Mouse (Mus musculus): ENCODE data around the gene E2f6. TPM values are rescaled to one million over a fixed set of nuclear protein-coding genes. Genes with fewer than 3 reads are reported as not detected.

The E2f6 gene
- total and polyA plus RNA-seq, 2 experiments from 2014 or later = 34.1 to 50.4 TPM

- Histone ChIP-seq H3K27me3 (ENCODE audit: control insufficient read depth, insufficient read depth, low read length) (no peaks in the 10 kb centered on the region), H3K36me3 (replicated peaks; ENCODE audit: control insufficient read depth, insufficient read depth, low read length) (no peaks in the 10 kb centered on the region), H3K4me3 (ENCODE audit: low read depth, low read length) (no peak overlapping the region), H3K9me3 (replicated peaks; ENCODE audit: control insufficient read depth, low read length) (no peaks in the 10 kb centered on the region), H3K4me2 (ENCODE audit: low read depth, low read length) (no peak overlapping the region), H3K4me1 (ENCODE audit: control insufficient read depth, insufficient read depth) (peaks cover 16% of the 10 kb centered on the region), H3K27ac (ENCODE audit: low read depth) (no peak overlapping the region), H3K9ac (replicated peaks; ENCODE audit: low read depth, low read length) (no peak overlapping the region)
- 52% methylated on average over 7 of the region's 7 CpGs for WGBS
- TF ChIP-seq CTCF (IDR thresholded peaks at IDR 0.05; ENCODE audit: low read depth) (no peak), EP300 (IDR thresholded peaks at IDR 0.05; ENCODE audit: low read depth) (no peak)
- no peak for ATAC-seq (ENCODE audit: insufficient read depth, low read depth)
- DNase-seq (ENCODE audit: low spot score) = no peak
Measured at GRCm38 (mm10) chr12:16883111-16883510, 72.3 kb downstream of the E2f6 start.

DNA sequence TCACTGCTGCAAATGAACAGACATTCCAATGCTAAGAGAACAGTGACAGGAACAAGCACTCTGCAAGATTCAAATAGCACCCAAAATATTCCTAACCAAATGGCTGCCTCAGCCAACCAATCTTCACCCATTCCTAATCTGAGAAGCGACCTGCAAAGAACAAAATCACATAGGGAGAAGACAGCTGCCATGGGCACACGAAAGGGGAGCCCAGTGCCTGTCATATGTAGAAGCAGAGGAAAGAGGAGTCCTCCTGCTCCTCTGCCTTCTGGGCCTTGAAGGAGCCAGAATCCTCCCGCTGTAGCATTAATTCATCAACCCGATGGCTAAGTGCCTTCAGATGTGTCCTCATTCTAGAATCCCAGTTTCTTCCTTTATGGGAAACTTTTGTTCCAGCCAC is 73.8 kb downstream of the E2f6 start:
- 93% methylated on average over 4 of the region's 4 CpGs for WGBS
- Histone ChIP-seq H3K4me3 (ENCODE audit: low read depth, low read length) (no peak overlapping the region), H3K4me2 (ENCODE audit: low read depth, low read length) (no peak overlapping the region), H3K9me3 (replicated peaks; ENCODE audit: control insufficient read depth, low read length) (no peaks in the 10 kb centered on the region), H3K9ac (replicated peaks; ENCODE audit: low read depth, low read length) (no peak overlapping the region), H3K27ac (ENCODE audit: low read depth) (no peak overlapping the region), H3K4me1 (ENCODE audit: control insufficient read depth, insufficient read depth) (peaks cover 10% of the 10 kb centered on the region; the same call in 1 of the 2 replicates), H3K27me3 (ENCODE audit: control insufficient read depth, insufficient read depth, low read length) (no peaks in the 10 kb centered on the region), H3K36me3 (replicated peaks; ENCODE audit: control insufficient read depth, insufficient read depth, low read length) (no peaks in the 10 kb centered on the region)
- DNase-seq (ENCODE audit: low spot score) = no peak
- no peak for ATAC-seq (ENCODE audit: insufficient read depth, low read depth)
- no peak for TF ChIP-seq CTCF (IDR thresholded peaks at IDR 0.05; ENCODE audit: low read depth)
- no peak for TF ChIP-seq EP300 (IDR thresholded peaks at IDR 0.05; ENCODE audit: low read depth)

GRCm38 (mm10) chr12:16886354-16886753 is 75.6 kb downstream of the E2f6 start:
- no peak overlapping the region for H3K9ac ChIP-seq (replicated peaks; ENCODE audit: low read depth, low read length)
- TF ChIP-seq CTCF (IDR thresholded peaks at IDR 0.05; ENCODE audit: low read depth) (no peak), EP300 (IDR thresholded peaks at IDR 0.05; ENCODE audit: low read depth) (no peak)
- no peak overlapping the region for H3K4me2 ChIP-seq (ENCODE audit: low read depth, low read length)
- 81% methylated on average over 6 of the region's 6 CpGs for WGBS
- no peak for ATAC-seq (ENCODE audit: insufficient read depth, low read depth)
- H3K4me1 ChIP-seq (ENCODE audit: control insufficient read depth, insufficient read depth) = peaks cover 10% of the 10 kb centered on the region; the same call in 1 of the 2 replicates
- DNase-seq (ENCODE audit: low spot score) = no peak
- H3K9me3 ChIP-seq (replicated peaks; ENCODE audit: control insufficient read depth, low read length) = no peaks in the 10 kb centered on the region
- H3K27ac ChIP-seq (ENCODE audit: low read depth) = no peak overlapping the region
- H3K4me3 ChIP-seq (ENCODE audit: low read depth, low read length) = no peak overlapping the region
- no peaks in the 10 kb centered on the region for H3K27me3 ChIP-seq (ENCODE audit: control insufficient read depth, insufficient read depth, low read length)
- H3K36me3 ChIP-seq (replicated peaks; ENCODE audit: control insufficient read depth, insufficient read depth, low read length) = no peaks in the 10 kb centered on the region

Small RNA genes within 50 kb of the gene (microRNA-seq; reads per million reads assigned to microRNA genes)
- gene Gm44305 = not detected

Other genes starting within 250 kb of the E2f6 start
- gene Lpin1, start 200.0 kb upstream of the E2f6 start, total RNA-seq (2014; rRNA removed; ENCODE audit: low replicate concordance) = 16.9 and 24.8 TPM in 2 replicates
- 10.6 and 11.1 TPM in 2 replicates for gene Lpin1, start 200.0 kb upstream of the E2f6 start, polyA plus RNA-seq (2015; fragmentation: Nextera tagmentation; extraction: Ambion mirVana)
- gene Ntsr2, start 157.6 kb upstream of the E2f6 start, total RNA-seq (2014; rRNA removed; ENCODE audit: low replicate concordance) = 0.38 TPM in 1 of 2 replicates, not detected in the other
- gene Ntsr2, start 157.6 kb upstream of the E2f6 start, polyA plus RNA-seq (2015; fragmentation: Nextera tagmentation; extraction: Ambion mirVana) = 0.79 and 0.82 TPM in 2 replicates
- gene Greb1, start 10.1 kb upstream of the E2f6 start, total RNA-seq (2014; rRNA removed; ENCODE audit: low replicate concordance) = 0.08 and 0.15 TPM in 2 replicates
- 0.11 and 0.12 TPM in 2 replicates for gene Greb1, start 10.1 kb upstream of the E2f6 start, polyA plus RNA-seq (2015; fragmentation: Nextera tagmentation; extraction: Ambion mirVana)
- 49.2 and 50.6 TPM in 2 replicates for gene Rock2, start 83.9 kb downstream of the E2f6 start, total RNA-seq (2014; rRNA removed; ENCODE audit: low replicate concordance)
- 22.8 and 24.6 TPM in 2 replicates for gene Rock2, start 83.9 kb downstream of the E2f6 start, polyA plus RNA-seq (2015; fragmentation: Nextera tagmentation; extraction: Ambion mirVana)
- 2.2 and 5.1 TPM in 2 replicates for gene Pqlc3, start 189.4 kb downstream of the E2f6 start, total RNA-seq (2014; rRNA removed; ENCODE audit: low replicate concordance)
- gene Pqlc3, start 189.4 kb downstream of the E2f6 start, polyA plus RNA-seq (2015; fragmentation: Nextera tagmentation; extraction: Ambion mirVana) = 2.8 and 3.5 TPM in 2 replicates
- gene 2410004P03Rik, start 200.8 kb downstream of the E2f6 start, total RNA-seq (2014; rRNA removed; ENCODE audit: low replicate concordance) = not detected in 2 replicates
- gene 2410004P03Rik, start 200.8 kb downstream of the E2f6 start, polyA plus RNA-seq (2015; fragmentation: Nextera tagmentation; extraction: Ambion mirVana) = 0.20 and 0.38 TPM in 2 replicates

All from heart, postnatal 0 days (tissue).